Mouse (Mus musculus): ENCODE measurements around the gene Olfr30.
"Not testable (repeated sequence)": the region's sequence is repeated elsewhere in the genome, so short reads cannot be mapped to it uniquely, and the experiment has no call there.

Olfr30 gene

DNA sequence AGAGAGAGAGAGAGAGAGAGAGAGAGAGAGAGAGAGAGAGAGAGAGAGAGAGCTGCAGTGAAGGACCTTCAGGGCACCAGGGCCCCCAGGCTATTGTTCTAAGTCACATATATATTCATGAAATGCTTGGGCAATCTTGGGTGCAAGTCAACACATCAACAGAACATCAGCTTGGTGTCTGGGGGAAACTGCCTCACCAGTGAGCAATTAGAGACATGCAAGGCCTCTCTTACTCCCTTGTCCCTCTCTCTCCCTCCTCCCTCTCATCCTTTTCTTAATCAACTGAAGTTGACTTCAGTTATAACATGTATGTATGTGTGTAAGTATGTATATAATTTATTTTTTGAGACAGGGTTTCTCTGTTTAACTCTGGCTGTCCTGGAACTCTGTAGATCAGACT, at the start of gene Olfr30:
Olfr30 (minus strand) TSS at position 101 of the 400 bp plus-strand sequence.
- DNase-seq (ENCODE audit: low read depth, low spot score), result no peak

DNA sequence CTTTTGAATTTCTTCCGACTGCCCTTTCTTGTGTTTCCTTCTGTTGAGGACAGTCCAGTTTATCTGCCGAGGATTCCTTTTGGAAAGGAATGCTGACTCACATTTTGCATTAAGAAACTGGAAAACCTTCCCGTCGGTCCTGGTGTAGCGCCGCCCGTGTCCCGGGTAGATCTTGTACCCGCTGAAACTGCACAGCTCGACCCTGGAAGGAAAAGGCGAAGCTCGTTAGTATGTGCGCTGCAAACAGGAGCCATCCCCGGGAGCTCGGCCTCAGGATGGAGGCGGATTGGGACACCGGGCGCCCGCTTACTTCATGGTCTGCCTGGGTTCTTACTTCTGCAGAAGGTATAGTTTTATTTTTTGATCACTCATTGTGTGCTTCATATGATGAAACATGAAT, 47.0 kb upstream of the Olfr30 start:
- DNase-seq (ENCODE audit: low read depth, low spot score), result not testable (repeated sequence)

DNA sequence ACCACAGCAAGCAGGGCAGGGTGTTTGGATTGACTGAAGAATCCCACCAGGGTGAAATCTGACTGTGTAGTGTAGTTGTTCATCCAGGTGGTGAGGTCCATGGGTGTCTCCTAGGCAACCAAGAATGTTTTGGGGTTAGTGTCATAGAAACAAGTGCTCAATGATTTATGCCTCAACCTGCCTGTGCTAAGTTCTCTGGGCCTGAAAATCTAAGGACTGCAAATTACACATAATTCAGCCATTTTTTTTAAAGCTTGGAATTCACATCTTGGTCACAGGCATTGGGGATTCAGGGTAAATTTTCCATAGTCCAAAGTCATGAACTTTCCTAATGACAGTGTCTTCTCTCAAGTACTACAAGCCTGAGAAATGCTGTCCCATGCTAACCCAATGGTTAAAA, 40.4 kb upstream of the Olfr30 start, which contains the start of gene Olfr331:
Olfr331 (minus strand) TSS at position 101 of the 400 bp plus-strand sequence.
- not testable (repeated sequence) for DNase-seq (ENCODE audit: low read depth, low spot score)

DNA sequence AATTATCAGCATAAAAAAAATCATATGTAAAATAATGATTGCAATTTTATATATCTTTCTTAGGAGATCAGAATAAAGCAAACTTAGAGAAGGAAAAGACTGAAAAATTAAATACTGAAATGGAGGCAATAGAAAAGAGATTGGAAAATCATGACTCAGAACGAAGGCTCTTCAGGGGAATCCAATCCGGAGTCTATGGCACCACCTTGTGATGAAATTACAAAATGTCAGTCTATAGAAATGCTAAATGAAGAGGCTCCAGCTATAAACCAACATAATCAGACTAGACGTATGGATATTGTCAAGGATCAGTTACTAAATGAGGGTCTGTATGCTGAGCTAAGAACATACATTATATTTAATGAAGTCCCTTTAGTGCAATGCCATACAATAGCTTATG, 37.2 kb upstream of the Olfr30 start:
- DNase-seq (ENCODE audit: low read depth, low spot score), result no peak

DNA sequence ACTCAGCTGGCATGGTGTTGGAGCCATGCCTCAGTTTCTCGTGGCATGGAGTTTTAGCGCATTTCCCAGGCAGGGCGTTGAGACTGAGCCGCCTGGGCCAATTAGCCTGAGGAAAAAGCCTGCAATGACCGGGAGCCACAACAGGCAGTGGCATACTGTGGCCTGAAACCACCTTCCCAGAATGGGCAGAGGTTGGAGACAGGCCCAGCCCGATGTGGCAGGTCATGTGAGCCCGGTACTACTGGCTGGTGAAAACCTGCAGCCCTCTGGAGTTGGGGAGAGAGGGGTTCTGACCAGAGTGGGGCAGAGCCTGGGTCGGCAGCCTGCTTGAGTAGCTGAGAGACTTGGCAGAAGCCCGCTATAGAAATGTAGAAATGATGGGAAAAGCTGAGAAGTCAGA, 36.7 kb upstream of the Olfr30 start:
- DNase-seq (ENCODE audit: low read depth, low spot score), result no peak

DNA sequence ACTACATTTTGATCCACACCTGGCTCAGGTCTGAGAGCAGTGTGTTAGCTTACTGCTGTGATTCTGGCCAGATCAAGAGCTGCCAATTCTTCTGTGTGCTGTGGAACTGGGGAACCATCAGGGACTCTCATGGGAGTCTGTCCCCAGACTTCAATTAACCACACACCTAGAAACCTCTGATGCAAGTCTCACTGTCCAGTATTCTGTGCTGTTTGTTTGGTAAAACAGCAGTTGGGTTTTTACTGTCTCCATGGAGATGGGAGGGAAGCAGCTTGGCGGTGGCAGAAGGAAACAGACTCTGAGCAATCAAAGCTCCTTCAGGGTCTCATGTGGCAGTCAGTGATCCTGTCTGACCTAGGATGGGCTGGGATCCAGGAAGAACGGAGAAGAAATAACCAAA, 30.4 kb upstream of the Olfr30 start, which contains the start of gene Olfr332:
Olfr332 (minus strand) TSS at position 101 of the 400 bp plus-strand sequence.
- DNase-seq (ENCODE audit: low read depth, low spot score), result no peak

DNA sequence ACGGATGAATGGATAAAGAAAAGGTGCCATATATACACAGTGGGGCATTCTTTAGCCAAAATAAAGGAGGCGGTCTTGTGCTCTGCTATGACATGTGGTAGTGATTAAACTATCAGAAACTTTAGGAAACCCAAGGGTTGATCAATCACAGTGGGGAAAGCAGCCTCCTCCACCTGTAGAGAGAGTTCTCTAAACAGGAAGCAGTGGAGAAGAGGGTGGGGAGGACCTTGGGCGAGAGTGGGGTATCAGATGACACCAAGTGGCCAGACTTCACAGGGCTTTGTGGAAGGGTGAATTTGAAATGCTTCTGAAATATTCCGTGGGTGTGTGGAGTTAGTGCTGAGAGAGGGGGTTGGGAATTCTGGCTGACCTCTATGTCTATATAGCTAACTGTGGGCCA, 8.5 kb downstream of the Olfr30 start:
- no peak for DNase-seq (ENCODE audit: low read depth, low spot score)

DNA sequence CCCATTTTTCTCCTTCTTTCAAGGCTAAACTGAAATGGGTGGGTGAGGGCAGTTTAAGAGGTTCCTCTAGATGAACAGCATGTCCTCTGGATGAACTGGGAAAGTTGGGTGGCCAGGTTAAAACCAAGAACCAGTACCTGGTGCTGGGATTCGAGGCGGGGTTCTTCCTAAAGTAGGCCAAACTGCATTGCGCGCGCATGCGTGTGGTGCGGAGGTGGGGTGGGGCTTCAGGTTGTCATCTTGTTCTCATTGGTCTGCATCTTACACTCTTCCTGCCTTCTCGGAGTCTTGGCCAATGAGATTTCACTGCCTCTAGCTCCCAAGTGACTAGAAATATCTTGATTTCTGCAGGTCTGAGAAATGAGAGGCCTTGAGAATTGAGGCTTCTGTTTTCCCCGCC, 9.3 kb downstream of the Olfr30 start, which contains the start of gene Lypd9:
Lypd9 (minus strand) TSS at position 165 of the 400 bp plus-strand sequence.
- no peak for DNase-seq (ENCODE audit: low read depth, low spot score)

DNA sequence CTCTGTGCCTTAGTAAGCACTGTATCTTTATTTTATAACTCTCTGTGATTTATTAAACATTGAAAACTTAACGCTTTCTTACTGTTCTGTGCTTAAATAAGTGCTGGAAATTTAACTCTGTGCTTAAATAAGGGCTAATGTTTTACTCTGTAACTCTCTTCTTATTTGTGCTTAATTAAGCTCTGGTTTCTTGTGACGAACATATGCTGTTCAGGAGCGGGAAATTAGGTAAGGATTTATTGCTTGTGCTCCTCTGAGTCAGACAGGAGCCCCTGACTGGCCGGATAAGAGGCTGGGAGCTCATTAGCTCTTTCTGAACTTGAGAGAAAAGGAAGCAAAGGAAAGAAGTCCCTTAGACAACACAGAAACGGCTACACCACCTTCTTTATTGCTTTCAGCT, 24.2 kb downstream of the Olfr30 start:
- no peak for DNase-seq (ENCODE audit: low read depth, low spot score)

DNA sequence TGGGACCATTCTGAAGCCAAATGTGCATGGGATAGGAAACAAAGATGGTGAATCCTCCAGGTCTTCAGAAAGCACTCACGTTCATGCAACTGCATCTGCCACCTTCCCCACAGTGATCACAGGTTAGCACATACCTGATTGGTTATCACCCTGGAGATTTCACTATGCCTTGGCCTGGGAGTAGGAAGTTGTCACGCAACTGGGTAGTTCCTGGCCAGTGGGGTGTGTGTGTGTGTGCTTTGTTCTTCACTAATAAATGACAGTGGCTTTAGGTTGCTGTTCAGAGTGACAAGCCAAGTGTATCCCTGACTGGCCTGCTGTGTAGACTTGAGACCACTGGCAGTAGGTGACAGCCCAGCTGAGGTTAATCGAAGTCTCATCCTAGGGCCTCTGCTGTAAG, 29.8 kb downstream of the Olfr30 start, which contains the start of gene Gm12253:
Gm12253 (plus strand) TSS at position 301 of the 400 bp plus-strand sequence.
- DNase-seq (ENCODE audit: low read depth, low spot score), result no peak

DNA sequence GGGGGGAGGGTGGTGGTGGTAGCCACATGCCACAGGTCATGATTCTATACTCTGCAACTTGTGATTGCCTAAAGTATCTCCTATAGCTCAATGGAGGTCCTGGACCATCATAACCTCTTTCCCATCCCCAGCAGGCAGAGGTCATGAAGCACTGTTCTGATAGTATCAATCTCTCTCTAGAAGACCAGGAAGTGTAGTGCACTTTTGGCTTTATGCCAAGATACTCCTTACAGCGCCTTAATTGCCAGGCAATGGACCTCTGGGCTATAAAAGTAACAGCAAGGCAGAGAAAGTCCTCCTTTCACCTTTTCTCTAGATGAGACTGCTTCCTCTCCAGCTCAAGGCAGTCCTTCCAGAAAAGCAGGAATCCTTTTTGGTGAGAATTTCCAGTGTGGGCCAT, 41.3 kb downstream of the Olfr30 start, which contains the start of gene 1810065E05Rik:
1810065E05Rik (plus strand) TSS at position 297 of the 400 bp plus-strand sequence.
- no peak for DNase-seq (ENCODE audit: low read depth, low spot score)

DNA sequence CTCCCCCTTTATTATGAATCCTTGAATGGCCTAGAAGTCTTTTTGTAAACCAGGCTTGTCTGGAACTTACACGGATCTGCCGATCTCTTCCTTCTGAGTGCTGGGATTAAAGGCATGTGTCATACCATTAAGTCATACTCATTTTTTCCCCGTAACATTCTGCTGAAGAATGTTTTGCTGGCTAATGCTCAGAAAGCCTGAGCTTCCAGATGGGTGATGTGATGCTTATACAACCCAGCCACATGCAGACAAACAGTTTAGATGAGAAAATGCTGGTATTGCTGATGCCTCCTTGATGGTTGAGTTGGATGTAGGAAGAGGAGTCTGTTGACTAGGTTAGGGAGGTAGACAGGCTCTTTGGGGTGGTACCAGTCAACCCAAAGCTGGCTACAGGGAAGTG, 43.7 kb downstream of the Olfr30 start:
- DNase-seq (ENCODE audit: low read depth, low spot score), result peak; percentile 38

DNA sequence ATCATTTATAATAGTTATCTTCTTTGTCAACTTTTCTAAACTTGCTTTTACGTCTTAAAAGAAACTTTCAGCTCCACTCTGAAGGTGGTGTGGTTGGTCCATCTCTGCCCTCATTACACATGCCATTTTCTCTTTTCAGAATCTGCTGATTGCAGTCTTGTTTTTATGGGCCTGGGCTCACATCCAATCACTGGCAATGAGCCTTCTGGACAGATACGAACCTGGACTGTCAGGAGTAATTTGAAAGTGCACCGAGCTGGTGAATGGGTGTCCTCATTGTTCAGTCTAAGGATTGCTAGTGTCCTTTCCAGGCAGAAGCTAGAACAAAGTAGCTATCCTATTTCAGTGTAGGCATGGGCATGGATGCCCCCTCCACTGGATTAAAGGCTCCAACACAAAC, 54.0 kb downstream of the Olfr30 start:
- no peak for DNase-seq (ENCODE audit: low read depth, low spot score)
